Comparison of ENCODE assay signal across 10 mouse cellular contexts in the genomic region with DNA sequence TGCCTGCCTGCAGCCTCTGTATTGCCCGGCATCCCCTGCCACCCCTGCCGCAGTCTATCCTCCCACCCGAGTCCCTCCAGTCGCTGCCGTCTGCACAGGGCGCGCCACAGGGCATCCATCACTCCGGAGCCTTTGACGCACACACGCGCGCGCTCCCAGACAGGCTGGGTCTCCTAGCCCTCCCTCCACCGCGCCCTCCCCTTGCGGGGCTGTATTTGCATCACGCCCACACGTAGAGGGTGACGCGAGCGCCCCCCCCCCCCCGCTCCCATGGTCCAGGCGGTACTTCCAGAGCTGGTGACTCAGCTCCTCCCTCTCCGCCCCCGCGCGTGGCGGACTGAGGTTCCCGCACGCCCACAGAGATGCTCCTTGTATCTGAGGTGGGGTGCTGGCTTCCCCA. TPM values are rescaled to one million over a fixed set of nuclear protein-coding genes. Genes with fewer than 3 reads are reported as not detected.
DNase-seq lines count a peak whose midpoint lies in the region; ATAC-seq and TF ChIP-seq lines count a peak whose summit lies in the region.
"Had no signal": no experiment of that assay in that cellular context is flagged by ENCODE, and none has a peak within 500 bp of the region (broad histone marks: within the 10 kb centered on the region; RNA-seq: fewer than 3 reads in every experiment).

No protein-coding gene starts in this region.

- H3K36me3 ChIP-seq in heart, embryonic 14.5 days (ENCODE audit: control insufficient read depth, insufficient read depth, low read length), result no peaks in the 10 kb centered on the region
- no peaks in the 10 kb centered on the region for H3K36me3 ChIP-seq in embryonic facial prominence, embryonic 11.5 days (replicated peaks; ENCODE audit: control insufficient read depth, insufficient read depth, low read depth, low read length)
- no peaks in the 10 kb centered on the region for H3K36me3 ChIP-seq in hindbrain, postnatal 0 days (ENCODE audit: insufficient read depth, low read length)

- H3K27ac ChIP-seq in heart, embryonic 14.5 days (replicated peaks in 1 of 2; ENCODE audit: control insufficient read depth in 1 of 2, insufficient read depth in 1 of 2, low read depth in 2 of 2, low read length in 2 of 2), result no peak overlapping the region
- no peak overlapping the region for H3K27ac ChIP-seq in embryonic facial prominence, embryonic 11.5 days (replicated peaks; ENCODE audit: low read depth, low read length)
- H3K27ac ChIP-seq in hindbrain, postnatal 0 days, result peak overlapping the region; percentile 74
- H3K27ac ChIP-seq: macrophage had no signal

- no peak for DNase-seq in heart, postnatal 14 days
- peak; percentile 86 for DNase-seq in ZHBTc4 (ENCODE audit: low read depth, low spot score)
- DNase-seq in embryonic facial prominence, embryonic 11.5 days (ENCODE audit: low spot score), result peak; percentile 66
- peak; percentile 91 for DNase-seq in hindbrain, postnatal 0 days (ENCODE audit: low spot score)
- DNase-seq in liver, result peak; percentile 31
- DNase-seq in right cerebral cortex, postnatal 10 days (ENCODE audit: low spot score in 2 of 2), result peak; percentile 85 to 86
- DNase-seq in B cell, adult 2 months, result no peak

- 0 out of 2 replicates have a peak overlapping the region, but pooled peaks have one; percentile 25 for H3K9ac ChIP-seq in heart, embryonic 14.5 days (ENCODE audit: low read length)
- peak overlapping the region; percentile 9; the same call in 1 of the 2 replicates for H3K9ac ChIP-seq in embryonic facial prominence, embryonic 11.5 days (replicated peaks; ENCODE audit: low read length)
- peak overlapping the region; percentile 52 for H3K9ac ChIP-seq in hindbrain, postnatal 0 days (replicated peaks; ENCODE audit: low read length)

- peak overlapping the region; percentile 95 for H3K4me2 ChIP-seq in heart, embryonic 14.5 days (ENCODE audit: low read length)
- peak overlapping the region; percentile 96 for H3K4me2 ChIP-seq in embryonic facial prominence, embryonic 11.5 days (ENCODE audit: low read depth, low read length)
- peak overlapping the region; percentile 89 for H3K4me2 ChIP-seq in hindbrain, postnatal 0 days (ENCODE audit: low read depth, low read length)

- no peaks in the 10 kb centered on the region for H3K9me3 ChIP-seq in heart, embryonic 14.5 days (ENCODE audit: control insufficient read depth, low read length)
- H3K9me3 ChIP-seq in embryonic facial prominence, embryonic 11.5 days (replicated peaks; ENCODE audit: control insufficient read depth, low read length), result no peaks in the 10 kb centered on the region
- H3K9me3 ChIP-seq in hindbrain, postnatal 0 days (ENCODE audit: low read length), result no peaks in the 10 kb centered on the region

- H3K27me3 ChIP-seq in heart, embryonic 14.5 days (ENCODE audit: control insufficient read depth, insufficient read depth, low read length), result peaks cover 75% of the 10 kb centered on the region
- H3K27me3 ChIP-seq in embryonic facial prominence, embryonic 11.5 days (ENCODE audit: control insufficient read depth, insufficient read depth, low read length), result peaks cover 41% of the 10 kb centered on the region
- H3K27me3 ChIP-seq in hindbrain, postnatal 0 days (ENCODE audit: insufficient read depth, low read length), result no peaks in the 10 kb centered on the region

- H3K4me3 ChIP-seq in heart, embryonic 14.5 days (ENCODE audit: control insufficient read depth in 1 of 2, insufficient read depth in 1 of 2, low read depth in 1 of 2, low read length in 2 of 2), result peak overlapping the region; percentile 33 to 51
- H3K4me3 ChIP-seq in embryonic facial prominence, embryonic 11.5 days (ENCODE audit: low read depth, low read length), result peak overlapping the region; percentile 45
- peak overlapping the region; percentile 55 for H3K4me3 ChIP-seq in hindbrain, postnatal 0 days (ENCODE audit: low read length)

- no peak for TF ChIP-seq CTCF in hindbrain, postnatal 0 days (IDR thresholded peaks at IDR 0.05; ENCODE audit: low read depth)

- no peak for ATAC-seq in heart, embryonic 14.5 days (ENCODE audit: insufficient number of reproducible peaks, insufficient read depth, low FRiP score, low read depth)
- ATAC-seq in embryonic facial prominence, embryonic 11.5 days (replicated peaks; ENCODE audit: insufficient number of reproducible peaks, low FRiP score, low TSS enrichment, low read depth), result peak; percentile 83
- ATAC-seq in hindbrain, postnatal 0 days, result peak; percentile 88
- ATAC-seq: Patski had no signal

- peaks cover 2 to 17% of the 10 kb centered on the region in 2 experiments; a peak in 2 of 4 replicates for H3K4me1 ChIP-seq in heart, embryonic 14.5 days (ENCODE audit: control insufficient read depth in 2 of 2, insufficient read depth in 2 of 2, low read length in 2 of 2)
- no peaks in the 10 kb centered on the region; the same call in 1 of the 2 replicates for H3K4me1 ChIP-seq in embryonic facial prominence, embryonic 11.5 days (ENCODE audit: control insufficient read depth, insufficient read depth, low read length)
- no peaks in the 10 kb centered on the region; the same call in 1 of the 2 replicates for H3K4me1 ChIP-seq in hindbrain, postnatal 0 days (ENCODE audit: insufficient read depth, low read length)

- WGBS in heart, embryonic 14.5 days, result under 1% methylated on average over 26 of the region's 30 CpGs
- WGBS in embryonic facial prominence, embryonic 11.5 days, result under 1% methylated on average over 28 of the region's 30 CpGs
- 0% methylated on average over 21 of the region's 30 CpGs for WGBS in hindbrain, postnatal 0 days

- intact Hi-C loops in heart, postnatal 14 days (cut with DNase I), result no loop called here

RNA-seq across cellular contexts. Expression of gene Sv2c, which starts 1.3 kb away (rescaled TPM):
- polyA plus RNA-seq in heart, embryonic 14.5 days (2014; fragmentation: Nextera tagmentation; extraction: Ambion mirVana), result 1.2 and 1.4 TPM in 2 replicates
- under 1 TPM; 0.07 to 0.24 TPM for total RNA-seq in heart, postnatal 14 days (2021)
- polyA plus RNA-seq in embryonic facial prominence, embryonic 11.5 days (2014; fragmentation: Nextera tagmentation; extraction: Ambion mirVana), result 1.7 and 1.9 TPM in 2 replicates
- total RNA-seq in hindbrain, postnatal 0 days (2014; rRNA removed), result 47.3 and 57.2 TPM in 2 replicates
- polyA plus RNA-seq in hindbrain, postnatal 0 days (2015; fragmentation: Nextera tagmentation; extraction: Ambion mirVana), result 23.7 and 30.4 TPM in 2 replicates
- polyA plus RNA-seq: macrophage, Patski had no signal

RNA-seq across cellular contexts. Expression of gene Gm17190, which starts 49.2 kb away (rescaled TPM):
- not detected in 2 replicates for polyA plus RNA-seq in heart, embryonic 14.5 days (2014; fragmentation: Nextera tagmentation; extraction: Ambion mirVana)
- total RNA-seq in heart, postnatal 14 days (2021), result not detected
- not detected in 2 replicates for polyA plus RNA-seq in embryonic facial prominence, embryonic 11.5 days (2014; fragmentation: Nextera tagmentation; extraction: Ambion mirVana)
- total RNA-seq in hindbrain, postnatal 0 days (2014; rRNA removed), result not detected in 2 replicates
- 0.16 and 0.26 TPM in 2 replicates for polyA plus RNA-seq in hindbrain, postnatal 0 days (2015; fragmentation: Nextera tagmentation; extraction: Ambion mirVana)
- polyA plus RNA-seq: macrophage had no signal

RNA-seq across cellular contexts. Expression of gene Gm20075, which starts 49.9 kb away (rescaled TPM):
- 33.5 and 37.2 TPM in 2 replicates for polyA plus RNA-seq in heart, embryonic 14.5 days (2014; fragmentation: Nextera tagmentation; extraction: Ambion mirVana)
- 10 to 100 TPM; 13.1 to 14.8 TPM for total RNA-seq in heart, postnatal 14 days (2021)
- 44.0 and 47.7 TPM in 2 replicates for polyA plus RNA-seq in embryonic facial prominence, embryonic 11.5 days (2014; fragmentation: Nextera tagmentation; extraction: Ambion mirVana)
- 0.14 and 0.58 TPM in 2 replicates for total RNA-seq in hindbrain, postnatal 0 days (2014; rRNA removed)
- 9.1 and 15.1 TPM in 2 replicates for polyA plus RNA-seq in hindbrain, postnatal 0 days (2015; fragmentation: Nextera tagmentation; extraction: Ambion mirVana)

Comparison
In these comparisons a context has a peak if more than half of its experiments do, and no peak if none do; other contexts are left out.
1. DNase-seq: peak in ZHBTc4 (single experiment), embryonic facial prominence, embryonic 11.5 days (single experiment), hindbrain, postnatal 0 days (single experiment), liver (single experiment) and right cerebral cortex, postnatal 10 days (2 of 2); none in heart, postnatal 14 days (0 of 2) and B cell, adult 2 months (0 of 2).
2. Peak in every context shown above with its lines, with median percentiles within 50 percentile points of each other: H3K4me2 ChIP-seq, H3K4me3 ChIP-seq and H3K9ac ChIP-seq.